Mouse (Mus musculus) embryonic facial prominence, embryonic 15.5 days (tissue): ENCODE data around the gene Ly6c1. TPM values are rescaled to one million over a fixed set of nuclear protein-coding genes. Genes with fewer than 3 reads are reported as not detected.
"Not testable (repeated sequence)": the region's sequence is repeated elsewhere in the genome, so short reads cannot be mapped to it uniquely, and the experiment has no call there.

Experiments used
- ATAC-seq: fragments of 200-750 bp; cut with Nextera tagmentation; 2 replicates; pipeline ENCODE4 v1.8.0; 2017; ENCODE audit warnings: low read depth, moderate TSS enrichment; ENCODE audit not compliant: insufficient number of reproducible peaks, low FRiP score, low TSS enrichment
- H3K27ac ChIP-seq: fragments of 300-500 bp; sonication (generic); replicated peaks from 2 replicates; pipeline ENCODE4 v1.5.1; 2015; ENCODE audit warnings: mild to moderate bottlenecking, inconsistent platforms
- H3K27me3 ChIP-seq: fragments of 300-500 bp; sonication (generic); 2 replicates; pipeline ENCODE4 v1.6.1; 2015; ENCODE audit warnings: inconsistent platforms
- H3K36me3 ChIP-seq: fragments of 300-500 bp; sonication (generic); 2 replicates; pipeline ENCODE4 v1.6.1; 2015; ENCODE audit warnings: mild to moderate bottlenecking, inconsistent platforms
- H3K4me1 ChIP-seq: fragments of 300-500 bp; sonication (generic); 2 replicates; pipeline ENCODE4 v1.6.1; 2015; ENCODE audit warnings: inconsistent platforms
- H3K4me2 ChIP-seq: fragments of 300-500 bp; sonication (generic); replicated peaks from 2 replicates; pipeline ENCODE4 v1.6.1; 2015; ENCODE audit warnings: mild to moderate bottlenecking, inconsistent platforms
- H3K4me3 ChIP-seq: fragments of 300-500 bp; sonication (generic); replicated peaks from 2 replicates; pipeline ENCODE4 v1.5.1; 2015; ENCODE audit warnings: mild to moderate bottlenecking, inconsistent platforms
- H3K9ac ChIP-seq: fragments of 300-500 bp; sonication (generic); 2 replicates; pipeline ENCODE4 v1.6.1; 2015; ENCODE audit warnings: inconsistent platforms
- H3K9me3 ChIP-seq: fragments of 300-500 bp; sonication (generic); replicated peaks from 2 replicates; pipeline ENCODE4 v1.6.1; 2016; ENCODE audit warnings: inconsistent platforms
- WGBS: fragments of 180-500 bp; shearing (Covaris S2); methylation state at CpG from one replicate; pipeline ENCODE4 v1.1.7; 2015; 5-methylcytosine and 5-hydroxymethylcytosine counted together
- polyA plus RNA-seq: library from polyadenylated mRNA; unstranded; fragments of >200 nt; fragmentation: Nextera tagmentation; extraction: Ambion mirVana; gene quantifications from 2 replicates; pipeline ENCODE4 v1.2.1, GENCODE M21; 2015

Gene Ly6c1
- 16.9 and 20.4 TPM in 2 replicates for polyA plus RNA-seq

GRCm38 (mm10) chr15:75048642-75049261 is at the start of gene Ly6c1:
Gene Ly6c1 (minus strand): TSS chr15:75048830.
- WGBS: 63% methylated on average over 1 of the region's 1 CpGs
- not testable (repeated sequence) for H3K4me3 ChIP-seq, H3K9ac ChIP-seq, H3K27ac ChIP-seq, H3K27me3 ChIP-seq, H3K36me3 ChIP-seq, H3K4me2 ChIP-seq, H3K4me1 ChIP-seq, H3K9me3 ChIP-seq, ATAC-seq

GRCm38 (mm10) chr15:75088041-75088440 is 39.4 kb upstream of the Ly6c1 start:
- not testable (repeated sequence) for ATAC-seq, H3K4me1 ChIP-seq

GRCm38 (mm10) chr15:75069965-75070364 is 21.3 kb upstream of the Ly6c1 start:
- Histone ChIP-seq H3K9ac (no peak overlapping the region), H3K36me3 (no peaks in the 10 kb centered on the region), H3K27me3 (no peaks in the 10 kb centered on the region), H3K27ac (no peak overlapping the region), H3K4me1 (no peaks in the 10 kb centered on the region), H3K9me3 (no peaks in the 10 kb centered on the region), H3K4me2 (no peak overlapping the region), H3K4me3 (no peak overlapping the region)
- no peak for ATAC-seq
- 86% methylated on average over 4 of the region's 4 CpGs for WGBS

More at GRCm38 (mm10) chr15:75088041-75088440, 39.4 kb upstream of the Ly6c1 start:
- H3K36me3 ChIP-seq, H3K4me2 ChIP-seq, H3K9me3 ChIP-seq, H3K4me3 ChIP-seq, H3K27ac ChIP-seq, H3K9ac ChIP-seq, H3K27me3 ChIP-seq: not testable (repeated sequence)
- WGBS: 10% methylated on average over 2 of the region's 2 CpGs

- 30% methylated on average over 6 of the region's 6 CpGs for WGBS
- not testable (repeated sequence) for H3K9ac ChIP-seq, H3K4me2 ChIP-seq, H3K4me3 ChIP-seq, ATAC-seq, H3K27ac ChIP-seq, H3K36me3 ChIP-seq, H3K27me3 ChIP-seq, H3K4me1 ChIP-seq, H3K9me3 ChIP-seq
Measured at GRCm38 (mm10) chr15:75062030-75062574, 13.5 kb upstream of the Ly6c1 start.

GRCm38 (mm10) chr15:75060505-75060904 is 11.9 kb upstream of the Ly6c1 start:
- H3K4me3 ChIP-seq: no peak overlapping the region
- no peaks in the 10 kb centered on the region for H3K9me3 ChIP-seq
- no peak overlapping the region for H3K9ac ChIP-seq
- no peak for ATAC-seq
- H3K27ac ChIP-seq: no peak overlapping the region
- H3K4me2 ChIP-seq: no peak overlapping the region
- H3K27me3 ChIP-seq: no peaks in the 10 kb centered on the region
- H3K4me1 ChIP-seq: no peaks in the 10 kb centered on the region
- no peaks in the 10 kb centered on the region for H3K36me3 ChIP-seq

GRCm38 (mm10) chr15:75055985-75056384 is 7.4 kb upstream of the Ly6c1 start:
- no peaks in the 10 kb centered on the region for H3K4me1 ChIP-seq
- no peak overlapping the region for H3K27ac ChIP-seq
- WGBS: 80% methylated on average over 2 of the region's 2 CpGs

GRCm38 (mm10) chr15:75055425-75055824 is 6.8 kb upstream of the Ly6c1 start:
- WGBS: 23% methylated on average over 3 of the region's 3 CpGs
- not testable (repeated sequence) for ATAC-seq, H3K4me1 ChIP-seq, H3K4me3 ChIP-seq, H3K4me2 ChIP-seq, H3K27me3 ChIP-seq, H3K9ac ChIP-seq, H3K36me3 ChIP-seq, H3K9me3 ChIP-seq, H3K27ac ChIP-seq

More at GRCm38 (mm10) chr15:75055985-75056384, 7.4 kb upstream of the Ly6c1 start:
- no peak overlapping the region for H3K4me2 ChIP-seq
- H3K36me3 ChIP-seq: no peaks in the 10 kb centered on the region
- no peak overlapping the region for H3K9ac ChIP-seq
- H3K4me3 ChIP-seq: no peak overlapping the region
- ATAC-seq: no peak
- H3K27me3 ChIP-seq: no peaks in the 10 kb centered on the region
- no peaks in the 10 kb centered on the region for H3K9me3 ChIP-seq

- not testable (repeated sequence) for H3K4me3 ChIP-seq, ATAC-seq, H3K27me3 ChIP-seq, H3K36me3 ChIP-seq, H3K4me2 ChIP-seq, H3K9me3 ChIP-seq, H3K4me1 ChIP-seq, H3K9ac ChIP-seq, H3K27ac ChIP-seq
- 83% methylated on average over 2 of the region's 2 CpGs for WGBS
Measured at GRCm38 (mm10) chr15:75052414-75052813, 3.8 kb upstream of the Ly6c1 start.

- 56% methylated on average over 3 of the region's 3 CpGs for WGBS
- H3K36me3 ChIP-seq, H3K4me1 ChIP-seq, H3K4me2 ChIP-seq, H3K4me3 ChIP-seq, H3K27ac ChIP-seq, H3K9ac ChIP-seq, H3K27me3 ChIP-seq, H3K9me3 ChIP-seq, ATAC-seq: not testable (repeated sequence)
Measured at GRCm38 (mm10) chr15:75051141-75051540, 2.5 kb upstream of the Ly6c1 start.

- H3K9ac ChIP-seq, H3K4me2 ChIP-seq, H3K9me3 ChIP-seq, ATAC-seq, H3K27me3 ChIP-seq, H3K36me3 ChIP-seq, H3K4me1 ChIP-seq, H3K4me3 ChIP-seq, H3K27ac ChIP-seq: not testable (repeated sequence)
- WGBS: 88% methylated on average over 1 of the region's 1 CpGs
Measured at GRCm38 (mm10) chr15:75050593-75050992, 2.0 kb upstream of the Ly6c1 start.

GRCm38 (mm10) chr15:75049811-75050210 is 1.2 kb upstream of the Ly6c1 start:
- ATAC-seq, H3K27ac ChIP-seq, H3K27me3 ChIP-seq, H3K4me1 ChIP-seq, H3K4me3 ChIP-seq, H3K36me3 ChIP-seq, H3K4me2 ChIP-seq, H3K9me3 ChIP-seq, H3K9ac ChIP-seq: not testable (repeated sequence)
- WGBS: 60% methylated on average over 2 of the region's 2 CpGs

- not testable (repeated sequence) for H3K27me3 ChIP-seq, H3K9ac ChIP-seq, H3K9me3 ChIP-seq, ATAC-seq, H3K4me2 ChIP-seq, H3K36me3 ChIP-seq, H3K4me1 ChIP-seq, H3K4me3 ChIP-seq, H3K27ac ChIP-seq
- 93% methylated on average over 1 of the region's 1 CpGs for WGBS
Measured at GRCm38 (mm10) chr15:75047970-75048320, 685 bp downstream of the Ly6c1 start.
